8 mouse cellular contexts compared by ENCODE assay signal in genomic region chr8:119782715-119783114, GRCm38 (mm10). TPM values are rescaled to one million over a fixed set of nuclear protein-coding genes. Genes with fewer than 3 reads are reported as not detected.
A peak's percentile ranks its signal among the peaks of the same experiment; 100 is the strongest.
DNase-seq lines count a peak whose midpoint lies in the region; TF ChIP-seq lines count a peak whose summit lies in the region.
"Had no signal": no experiment of that assay in that cellular context is flagged by ENCODE, and none has a peak within 500 bp of the region (broad histone marks: within the 10 kb centered on the region; RNA-seq: fewer than 3 reads in every experiment).

No protein-coding gene starts in this region.

- no peaks in the 10 kb centered on the region for H3K27me3 ChIP-seq in testis, adult 2 months (ENCODE audit: control insufficient read depth, insufficient read depth, low read length)
- no peaks in the 10 kb centered on the region for H3K27me3 ChIP-seq in spleen, adult 2 months (ENCODE audit: control insufficient read depth, insufficient read depth, low read length)
- H3K27me3 ChIP-seq: hindbrain, embryonic 15.5 days had no signal

- TF ChIP-seq CTCF in testis, adult 2 months (IDR thresholded peaks at IDR 0.05; ENCODE audit: control insufficient read depth, insufficient read depth, insufficient replicate concordance, low read depth, low read length): peak; percentile 57
- TF ChIP-seq CTCF in bone marrow, adult 2 months (IDR thresholded peaks at IDR 0.05; ENCODE audit: control insufficient read depth, insufficient read depth, low read length): peak; percentile 64
- TF ChIP-seq CTCF in spleen, adult 2 months (IDR thresholded peaks at IDR 0.05; ENCODE audit: extremely low read depth, insufficient read depth, insufficient read length, insufficient replicate concordance): peak; percentile 75; the same call in 1 of the 2 replicates

- peaks cover 14% of the 10 kb centered on the region for H3K4me1 ChIP-seq in testis, adult 2 months (ENCODE audit: control insufficient read depth, insufficient read depth, low read length)
- H3K4me1 ChIP-seq in bone marrow, adult 2 months (ENCODE audit: control insufficient read depth, insufficient read depth, low read length): peaks cover 5% of the 10 kb centered on the region
- H3K4me1 ChIP-seq in spleen, adult 2 months (ENCODE audit: control insufficient read depth, insufficient read depth, insufficient read length): peaks cover 42% of the 10 kb centered on the region; the same call in 1 of the 2 replicates

- H3K36me3 ChIP-seq in testis, adult 2 months (ENCODE audit: control insufficient read depth, insufficient read depth, low read length): no peaks in the 10 kb centered on the region
- H3K36me3 ChIP-seq in spleen, adult 2 months (ENCODE audit: control insufficient read depth, insufficient read depth, low read length): no peaks in the 10 kb centered on the region
- H3K36me3 ChIP-seq: hindbrain, embryonic 15.5 days had no signal

- H3K4me3 ChIP-seq in testis, adult 2 months (ENCODE audit: control insufficient read depth, low read depth, low read length): no peak overlapping the region
- H3K4me3 ChIP-seq in bone marrow, adult 2 months (replicated peaks; ENCODE audit: control insufficient read depth, low read depth, low read length): no peak overlapping the region
- no peak overlapping the region for H3K4me3 ChIP-seq in spleen, adult 2 months (ENCODE audit: extremely low read depth, insufficient read depth, insufficient read length)
- H3K4me3 ChIP-seq: hindbrain, embryonic 15.5 days had no signal

- no peak for TF ChIP-seq POLR2A in testis, adult 2 months (IDR thresholded peaks at IDR 0.05; ENCODE audit: control insufficient read depth, low read depth, low read length)
- TF ChIP-seq POLR2A in bone marrow, adult 2 months (IDR thresholded peaks at IDR 0.05; ENCODE audit: borderline replicate concordance, control insufficient read depth, low read depth, low read length): no peak
- no peak for TF ChIP-seq POLR2A in spleen, adult 2 months (IDR thresholded peaks at IDR 0.05; ENCODE audit: low read depth, low read length)

- DNase-seq in testis, postnatal 14 days (ENCODE audit: low spot score): no peak
- peak; percentile 67 to 80 for DNase-seq in frontal cortex, postnatal 14 days (ENCODE audit: low spot score in 2 of 2)
- peak; percentile 89 to 91 for DNase-seq in kidney, postnatal 4 days
- DNase-seq in lung, postnatal 25 days (ENCODE audit: low spot score): peak; percentile 78
- DNase-seq in spleen, adult 2 months (ENCODE audit: low read depth in 1 of 2, low spot score in 2 of 2): peak; percentile 68 to 79

- 5% methylated on average over 5 of the region's 5 CpGs for WGBS in bone marrow, adult 2 months
- 10% methylated on average over 5 of the region's 5 CpGs for WGBS in spleen, adult 2 months

- no peak overlapping the region for H3K27ac ChIP-seq in testis, adult 2 months (ENCODE audit: control insufficient read depth, insufficient read depth, low read depth, low read length)
- H3K27ac ChIP-seq in bone marrow, adult 2 months (ENCODE audit: control insufficient read depth, insufficient read depth, low read depth, low read length, poor library complexity): no peak overlapping the region
- peak overlapping the region; percentile 92 for H3K27ac ChIP-seq in spleen, adult 2 months (ENCODE audit: insufficient read depth, low read length)
- H3K27ac ChIP-seq: hindbrain, embryonic 15.5 days had no signal

RNA-seq across cellular contexts. Expression of gene Tldc1, which starts 4.5 kb away (rescaled TPM):
- polyA plus RNA-seq in testis, adult 2 months (2012; rRNA removed): 6.4 and 6.8 TPM in 2 replicates
- polyA plus RNA-seq in bone marrow, adult 2 months (2011; ENCODE audit: insufficient read depth, insufficient read length, low replicate concordance, missing spikeins): 0.88 and 3.2 TPM in 2 replicates
- 4.8 and 6.2 TPM in 2 replicates for polyA plus RNA-seq in spleen, adult 2 months (2012; rRNA removed)

RNA-seq across cellular contexts. Expression of gene Cotl1, which starts 57.6 kb away (rescaled TPM):
- 20.0 and 25.4 TPM in 2 replicates for polyA plus RNA-seq in testis, adult 2 months (2012; rRNA removed)
- 90.1 and 247 TPM in 2 replicates for polyA plus RNA-seq in bone marrow, adult 2 months (2011; ENCODE audit: insufficient read depth, insufficient read length, low replicate concordance, missing spikeins)
- polyA plus RNA-seq in spleen, adult 2 months (2012; rRNA removed): 606 and 770 TPM in 2 replicates
